Mouse (Mus musculus): ENCODE data around the gene Fdxacb1. TPM values are rescaled to one million over a fixed set of nuclear protein-coding genes. Genes with fewer than 3 reads are reported as not detected.

Fdxacb1 gene
- total RNA-seq, 2 experiments from 2014 or later: 5.1 to 5.2 TPM

DNA sequence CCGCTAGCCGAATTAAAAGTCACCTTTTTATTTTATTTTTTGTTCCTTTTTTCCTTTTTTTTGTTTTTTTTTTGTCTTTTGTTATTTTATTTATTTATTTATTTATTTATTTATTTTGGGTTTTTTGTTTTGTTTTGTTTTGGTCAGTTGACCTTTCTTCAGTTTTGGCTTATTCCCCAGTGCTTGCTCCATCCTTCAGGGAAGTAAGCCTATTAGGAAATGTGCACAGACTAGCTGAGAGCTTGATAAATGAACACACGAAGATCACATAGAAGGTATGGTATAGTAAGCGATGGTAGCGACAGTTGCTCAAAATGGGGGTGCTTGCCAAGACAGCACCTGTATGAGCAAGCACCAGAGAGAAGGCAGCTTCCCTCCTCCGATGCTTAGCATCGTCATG lies 29.6 kb downstream of the Fdxacb1 start:
- no peak for DNase-seq (ENCODE audit: low spot score)
- intact Hi-C loops (cut with DNase I): no loop called here

DNA sequence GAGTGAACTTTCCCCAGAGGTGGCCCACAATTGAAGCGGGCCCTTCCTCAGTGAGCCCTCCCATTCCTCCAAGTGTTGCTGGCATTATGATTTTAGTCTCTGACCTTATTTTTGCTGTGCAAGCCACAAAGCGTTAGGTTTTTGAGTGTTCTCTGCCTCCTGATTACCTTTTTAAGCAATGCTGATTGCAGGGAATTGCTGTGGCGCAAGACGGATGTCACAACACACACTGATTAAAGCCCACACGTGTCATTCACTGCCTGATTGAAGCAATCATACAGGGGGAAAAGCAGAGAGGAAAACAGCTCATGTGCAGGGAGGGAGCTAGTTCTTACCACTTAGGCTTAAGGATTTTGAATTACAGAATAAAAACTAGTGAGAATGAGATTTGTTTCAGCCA lies 30.3 kb downstream of the Fdxacb1 start:
- no peak for DNase-seq (ENCODE audit: low spot score)
- intact Hi-C loops (cut with DNase I): no loop called here

GRCm38 (mm10) chr9:50800985-50801384 lies 32.9 kb downstream of the Fdxacb1 start:
- intact Hi-C loops (cut with DNase I): loop anchor here (2.0 to 5.0 kb wide), 2 partner anchors 206 to 350 kb away; partner anchors contain the start of gene Sik2
- DNase-seq (ENCODE audit: low spot score): no peak

- intact Hi-C loops (cut with DNase I): loop anchor here (5.0 kb wide), 1 partner anchor 204 kb away; the partner anchor contains the start of gene Sik2
- no peak for DNase-seq (ENCODE audit: low spot score)
Observed at GRCm38 (mm10) chr9:50803055-50803671, 35.1 kb downstream of the Fdxacb1 start.

DNA sequence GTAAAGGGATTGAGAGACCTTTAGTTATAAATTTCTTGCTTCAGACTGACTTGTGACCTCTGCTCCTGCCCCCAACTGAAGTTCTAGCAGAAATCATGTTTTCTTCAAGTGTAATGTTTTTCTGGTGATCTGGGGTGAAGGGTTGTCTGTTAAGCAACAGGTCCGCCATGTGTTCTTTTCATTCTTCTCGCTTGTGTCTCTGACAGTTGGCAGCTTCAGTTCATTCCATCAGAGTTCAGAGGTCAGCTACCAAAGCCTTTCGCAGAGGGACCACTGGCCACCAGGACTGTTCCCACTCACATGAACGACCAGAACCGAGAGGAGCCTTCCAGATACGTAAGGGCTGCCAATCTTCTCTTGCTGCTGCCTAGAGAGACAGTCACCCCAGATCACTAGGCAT lies 40.4 kb downstream of the Fdxacb1 start:
- intact Hi-C loops (cut with DNase I): no loop called here
- DNase-seq (ENCODE audit: low spot score): no peak

DNA sequence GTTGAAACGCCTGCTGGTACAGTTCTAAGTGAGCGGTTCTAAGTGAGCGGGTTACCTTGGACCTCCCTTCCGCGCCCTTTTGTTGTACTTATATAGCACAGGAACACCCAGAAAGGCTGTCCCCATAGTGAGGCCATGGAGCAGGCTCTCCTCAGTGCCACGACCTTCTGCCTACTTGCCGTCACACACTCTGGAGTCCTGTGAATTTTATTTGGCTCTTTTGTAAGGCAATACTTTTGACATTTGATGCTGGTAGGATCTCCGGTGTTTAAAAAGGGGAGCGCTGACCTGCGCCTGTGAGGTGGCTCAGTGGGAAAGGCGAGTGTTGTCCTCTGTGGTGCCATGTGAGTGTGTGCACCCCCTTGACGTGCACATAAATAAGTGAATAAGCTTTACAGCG lies 41.1 kb downstream of the Fdxacb1 start:
- no peak for DNase-seq (ENCODE audit: low spot score)
- intact Hi-C loops (cut with DNase I): no loop called here

DNA sequence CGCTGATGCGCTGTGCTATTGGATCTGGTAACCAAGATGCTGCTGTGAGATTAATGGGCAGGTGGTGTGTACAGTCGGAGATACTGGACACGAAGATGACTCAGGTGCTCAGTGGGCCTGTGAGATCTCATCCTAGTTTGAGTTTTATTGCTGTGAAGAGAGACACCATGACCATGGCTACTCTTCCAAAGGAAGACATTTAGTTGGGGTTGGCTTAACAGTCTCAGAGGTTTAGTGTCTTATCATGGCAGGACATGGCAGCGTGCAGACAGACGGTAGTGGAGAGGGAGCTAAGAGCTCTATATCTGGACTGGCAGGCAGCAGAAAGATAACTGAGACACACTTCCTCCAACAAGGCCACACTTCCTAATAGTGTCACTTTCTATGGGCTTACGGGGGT lies 43.2 kb downstream of the Fdxacb1 start:
- DNase-seq (ENCODE audit: low spot score): no peak
- intact Hi-C loops (cut with DNase I): loop anchor here (2.0 kb wide), 1 partner anchor 22 kb away; no protein-coding TSS in a partner anchor

DNA sequence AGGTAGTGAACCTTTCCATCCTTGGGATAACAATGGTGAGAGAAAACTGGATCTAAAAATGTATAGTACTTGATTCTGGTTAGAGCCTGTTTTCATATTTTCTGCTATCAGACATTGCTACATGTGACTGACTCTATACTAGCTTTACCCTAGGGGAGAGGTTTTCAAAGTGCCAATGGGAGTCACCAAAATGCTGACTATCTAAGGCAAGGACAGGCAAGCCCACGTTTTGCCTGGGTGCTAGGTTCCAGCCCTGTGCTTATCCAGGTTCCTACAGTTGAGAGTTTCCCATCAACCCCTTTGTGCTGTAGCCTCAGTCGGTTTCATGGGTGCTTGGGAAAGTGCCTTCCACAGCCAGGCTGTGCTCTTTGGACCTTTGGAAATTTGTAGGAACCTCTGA lies 43.7 kb downstream of the Fdxacb1 start:
- no peak for DNase-seq (ENCODE audit: low spot score)
- intact Hi-C loops (cut with DNase I): loop anchor here (2.0 kb wide), 1 partner anchor 23 kb away; no protein-coding TSS in a partner anchor

- no peak for DNase-seq (ENCODE audit: low spot score)
- intact Hi-C loops (cut with DNase I): no loop called here
Observed at GRCm38 (mm10) chr9:50813796-50814195, 45.8 kb downstream of the Fdxacb1 start.

GRCm38 (mm10) chr9:50815666-50816065 lies 47.6 kb downstream of the Fdxacb1 start:
- DNase-seq (ENCODE audit: low spot score): no peak
- intact Hi-C loops (cut with DNase I): no loop called here

- intact Hi-C loops (cut with DNase I): no loop called here
- DNase-seq (ENCODE audit: low spot score): no peak
Observed at GRCm38 (mm10) chr9:50816512-50816911, 48.5 kb downstream of the Fdxacb1 start.

DNA sequence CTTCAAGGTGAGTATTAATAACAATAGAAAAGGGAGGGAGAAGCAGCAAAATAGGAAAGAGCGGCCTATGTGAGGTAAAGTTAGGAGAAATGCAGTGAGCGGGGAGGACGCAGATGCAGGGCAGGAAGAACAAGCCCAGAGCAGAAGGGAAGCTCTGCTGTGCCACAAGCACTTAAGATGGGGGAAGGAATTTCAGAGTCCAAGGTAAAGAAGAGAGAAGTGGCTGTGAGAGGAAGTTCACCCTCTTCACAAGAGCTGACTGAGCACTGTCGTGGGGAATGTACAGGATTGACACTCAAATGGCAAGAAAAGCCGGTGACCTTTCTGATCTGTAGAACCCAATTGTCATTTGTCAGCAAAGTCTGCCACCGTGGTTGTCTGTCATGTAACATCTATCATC lies 50.0 kb downstream of the Fdxacb1 start:
- intact Hi-C loops (cut with DNase I): no loop called here
- no peak for DNase-seq (ENCODE audit: low spot score)

- no peak for DNase-seq (ENCODE audit: low spot score)
- intact Hi-C loops (cut with DNase I): no loop called here
Observed at GRCm38 (mm10) chr9:50819716-50820115, 51.7 kb downstream of the Fdxacb1 start.

GRCm38 (mm10) chr9:50821651-50822050 lies 53.6 kb downstream of the Fdxacb1 start:
- DNase-seq (ENCODE audit: low spot score): no peak
- intact Hi-C loops (cut with DNase I): no loop called here

DNA sequence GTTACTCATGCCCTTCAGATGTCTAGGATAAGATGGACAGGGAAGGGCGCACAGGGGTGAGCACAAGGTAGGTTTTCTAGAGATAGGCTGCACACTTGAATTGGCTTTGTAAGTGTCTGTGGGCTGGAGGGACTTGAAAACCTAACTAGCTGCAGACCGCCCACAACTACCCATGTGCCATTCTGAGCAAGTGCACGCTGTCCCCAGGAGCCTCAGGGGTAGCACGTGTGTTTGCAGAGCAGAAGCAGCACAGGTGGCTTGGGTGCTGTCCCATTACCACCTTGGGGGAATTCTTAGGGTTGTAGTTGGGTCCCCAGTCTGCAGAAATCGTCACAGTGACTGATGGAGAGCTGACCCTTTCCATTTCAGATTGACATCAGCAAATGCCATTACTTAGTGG lies 54.2 kb downstream of the Fdxacb1 start:
- intact Hi-C loops (cut with DNase I): no loop called here
- DNase-seq (ENCODE audit: low spot score): no peak

Other genes starting within 250 kb of the Fdxacb1 start
- 10 to 100 TPM; 29.0 to 29.5 TPM for gene Pts, start 239.5 kb upstream of the Fdxacb1 start, total RNA-seq (2021)
- gene Il18, start 213.4 kb upstream of the Fdxacb1 start, total RNA-seq (2021): 1 to 10 TPM; 1.3 to 1.4 TPM
- gene Bco2, start 213.1 kb upstream of the Fdxacb1 start, total RNA-seq (2021): under 1 TPM; 0.31 to 0.36 TPM
- not detected for gene Tex12, start 206.9 kb upstream of the Fdxacb1 start, total RNA-seq (2021)
- gene Sdhd, start 164.4 kb upstream of the Fdxacb1 start, total RNA-seq (2021): 100 to 1,000 TPM; 709 to 741 TPM
- 100 to 1,000 TPM; 271 to 273 TPM for gene Timm8b, start 164.3 kb upstream of the Fdxacb1 start, total RNA-seq (2021)
- gene Pih1d2, start 150.9 kb upstream of the Fdxacb1 start, total RNA-seq (2021): under 1 TPM; 0.39 to 0.52 TPM
- 10 to 100 TPM; 13.8 to 14.7 TPM for gene Nkapd1, start 150.8 kb upstream of the Fdxacb1 start, total RNA-seq (2021)
- 100 to 1,000 TPM; 436 to 450 TPM for gene Dlat, start 108.5 kb upstream of the Fdxacb1 start, total RNA-seq (2021)
- 1 to 10 TPM; 2.5 to 5.3 TPM for gene Dixdc1, start 28.7 kb upstream of the Fdxacb1 start, total RNA-seq (2021)
- 1 to 10 TPM; 1.9 to 2.4 TPM for gene 2310030G06Rik, start 21.7 kb upstream of the Fdxacb1 start, total RNA-seq (2021)
- 1,000 to 10,000 TPM; 2,218 to 2,599 TPM for gene Cryab, start 16.9 kb upstream of the Fdxacb1 start, total RNA-seq (2021)
- gene Hspb2, start 15.9 kb upstream of the Fdxacb1 start, total RNA-seq (2021): 100 to 1,000 TPM; 141 to 154 TPM
- gene Alg9, start 6.8 kb downstream of the Fdxacb1 start, total RNA-seq (2021): 10 to 100 TPM in 1 of 2 experiments, 1 to 10 TPM in 1; 9.9 to 11.6 TPM
- 10 to 100 TPM in 1 of 2 experiments, 1 to 10 TPM in 1; 8.9 to 10.3 TPM for gene 1110032A03Rik, start 7.3 kb downstream of the Fdxacb1 start, total RNA-seq (2021)
- gene Ppp2r1b, start 77.1 kb downstream of the Fdxacb1 start, total RNA-seq (2021): 10 to 100 TPM; 10.2 to 10.5 TPM
- 10 to 100 TPM; 22.1 to 25.3 TPM for gene Sik2, start 240.8 kb downstream of the Fdxacb1 start, total RNA-seq (2021)